Mouse (Mus musculus): ENCODE data around the gene Olfml1. TPM values are rescaled to one million over a fixed set of nuclear protein-coding genes. Genes with fewer than 3 reads are reported as not detected.

Gene Olfml1
- polyA plus RNA-seq, 1 experiment from 2014 or later: 7.3 TPM

DNA sequence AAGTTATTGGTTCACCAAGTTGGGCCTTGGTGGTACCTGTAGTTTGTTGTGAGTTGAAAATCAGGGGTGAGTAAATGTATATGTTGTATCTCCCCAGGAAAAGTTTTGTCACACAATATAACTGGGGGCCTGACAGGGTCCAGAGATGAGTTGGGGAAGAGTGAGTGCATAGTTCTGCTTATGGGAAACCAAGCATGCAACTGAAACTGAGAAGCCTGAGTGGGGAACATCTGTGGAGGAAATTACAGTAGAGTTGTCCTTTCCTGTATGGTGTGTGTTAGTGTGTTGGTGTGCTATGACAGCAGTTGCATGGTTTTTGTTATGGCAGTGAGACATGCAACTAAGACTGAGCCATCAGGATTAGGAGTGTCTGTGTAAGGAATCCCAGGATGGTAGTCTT is 61.1 kb downstream of the Olfml1 start:
- no peak overlapping the region for H3K9ac ChIP-seq (ENCODE audit: low read depth, low read length)
- TF ChIP-seq CTCF (IDR thresholded peaks at IDR 0.05; ENCODE audit: low read depth): no peak
- H3K4me2 ChIP-seq (replicated peaks; ENCODE audit: low read depth): no peak overlapping the region
- no peak for ATAC-seq
- H3K27ac ChIP-seq (ENCODE audit: low read depth, low read length): no peak overlapping the region
- no peaks in the 10 kb centered on the region for H3K36me3 ChIP-seq (ENCODE audit: control insufficient read depth, insufficient read depth)
- H3K9me3 ChIP-seq (ENCODE audit: control insufficient read depth): no peaks in the 10 kb centered on the region
- H3K27me3 ChIP-seq (replicated peaks; ENCODE audit: control insufficient read depth, insufficient read depth, low read length): no peaks in the 10 kb centered on the region
- no peak overlapping the region for H3K4me3 ChIP-seq (ENCODE audit: low read depth, low read length)
- no peaks in the 10 kb centered on the region for H3K4me1 ChIP-seq (replicated peaks; ENCODE audit: control insufficient read depth, insufficient read depth, low read length)

DNA sequence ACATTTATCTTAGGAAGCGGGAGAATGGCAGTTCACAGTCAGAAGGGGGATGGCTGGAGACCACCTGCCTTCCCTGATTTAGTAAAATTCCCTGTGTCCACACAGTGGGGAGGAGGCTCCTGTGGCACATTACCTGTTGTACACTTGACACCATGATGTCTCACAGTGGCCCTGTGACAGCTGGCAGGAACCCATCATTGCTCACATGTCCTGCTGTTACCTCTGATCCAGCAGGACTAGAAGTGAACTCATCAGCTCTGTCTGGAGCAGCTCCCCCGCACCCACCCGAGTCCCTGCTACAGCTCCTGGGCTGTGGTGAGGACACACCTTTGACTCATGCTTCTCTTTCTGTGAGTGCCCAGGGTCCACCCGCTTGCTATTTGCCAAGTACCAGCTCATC is 66.0 kb downstream of the Olfml1 start:
- Histone ChIP-seq H3K4me3 (ENCODE audit: low read depth, low read length) (no peak overlapping the region), H3K27ac (ENCODE audit: low read depth, low read length) (no peak overlapping the region), H3K36me3 (ENCODE audit: control insufficient read depth, insufficient read depth) (no peaks in the 10 kb centered on the region), H3K9ac (ENCODE audit: low read depth, low read length) (no peak overlapping the region), H3K4me2 (replicated peaks; ENCODE audit: low read depth) (no peak overlapping the region), H3K9me3 (ENCODE audit: control insufficient read depth) (no peaks in the 10 kb centered on the region), H3K27me3 (replicated peaks; ENCODE audit: control insufficient read depth, insufficient read depth, low read length) (no peaks in the 10 kb centered on the region), H3K4me1 (replicated peaks; ENCODE audit: control insufficient read depth, insufficient read depth, low read length) (no peaks in the 10 kb centered on the region)
- ATAC-seq: no peak
- 96% methylated on average over 4 of the region's 4 CpGs for WGBS
- no peak for TF ChIP-seq CTCF (IDR thresholded peaks at IDR 0.05; ENCODE audit: low read depth)

DNA sequence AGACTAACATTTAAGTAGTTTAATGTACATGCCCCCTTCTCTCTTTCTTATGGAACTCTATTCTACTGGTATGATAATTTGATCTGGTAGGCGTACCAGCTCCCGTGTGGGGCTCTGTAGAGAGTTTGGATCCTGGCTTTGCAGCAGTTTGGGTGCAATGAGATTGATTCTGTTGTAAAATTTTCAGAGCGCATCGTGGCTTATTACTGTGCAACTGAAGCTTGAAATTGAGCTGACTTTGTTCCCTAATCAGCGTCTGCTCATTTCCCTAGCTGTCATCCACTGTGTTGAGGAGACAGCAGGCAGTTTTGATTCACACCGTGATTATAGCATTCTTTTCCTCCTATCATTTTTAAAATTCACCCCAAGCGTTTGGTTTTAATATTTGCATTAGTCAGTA is 70.2 kb downstream of the Olfml1 start:
- no peak for TF ChIP-seq CTCF (IDR thresholded peaks at IDR 0.05; ENCODE audit: low read depth)
- no peak for ATAC-seq
- no peak overlapping the region for H3K4me2 ChIP-seq (replicated peaks; ENCODE audit: low read depth)
- no peaks in the 10 kb centered on the region for H3K27me3 ChIP-seq (replicated peaks; ENCODE audit: control insufficient read depth, insufficient read depth, low read length)
- no peak overlapping the region for H3K4me3 ChIP-seq (ENCODE audit: low read depth, low read length)
- WGBS: 87% methylated on average over 7 of the region's 7 CpGs
- H3K4me1 ChIP-seq (replicated peaks; ENCODE audit: control insufficient read depth, insufficient read depth, low read length): no peaks in the 10 kb centered on the region
- H3K27ac ChIP-seq (ENCODE audit: low read depth, low read length): no peak overlapping the region
- H3K9me3 ChIP-seq (ENCODE audit: control insufficient read depth): no peaks in the 10 kb centered on the region
- H3K9ac ChIP-seq (ENCODE audit: low read depth, low read length): no peak overlapping the region
- H3K36me3 ChIP-seq (ENCODE audit: control insufficient read depth, insufficient read depth): no peaks in the 10 kb centered on the region

- no peak for ATAC-seq
- Histone ChIP-seq H3K4me1 (replicated peaks; ENCODE audit: control insufficient read depth, insufficient read depth, low read length) (no peaks in the 10 kb centered on the region), H3K9ac (ENCODE audit: low read depth, low read length) (no peak overlapping the region), H3K36me3 (ENCODE audit: control insufficient read depth, insufficient read depth) (no peaks in the 10 kb centered on the region), H3K9me3 (ENCODE audit: control insufficient read depth) (no peaks in the 10 kb centered on the region), H3K4me3 (ENCODE audit: low read depth, low read length) (no peak overlapping the region), H3K4me2 (replicated peaks; ENCODE audit: low read depth) (no peak overlapping the region), H3K27ac (ENCODE audit: low read depth, low read length) (no peak overlapping the region), H3K27me3 (replicated peaks; ENCODE audit: control insufficient read depth, insufficient read depth, low read length) (no peaks in the 10 kb centered on the region)
- TF ChIP-seq CTCF (IDR thresholded peaks at IDR 0.05; ENCODE audit: low read depth): no peak
- WGBS: 85% methylated on average over 5 of the region's 5 CpGs
Observed at GRCm38 (mm10) chr7:107638026-107638425, 70.8 kb downstream of the Olfml1 start.

Other genes with a start within 250 kb of the Olfml1 start
- gene Syt9, start 196.7 kb upstream of the Olfml1 start, polyA plus RNA-seq (2015; fragmentation: Nextera tagmentation; extraction: Ambion mirVana): 1.6 and 1.9 TPM in 2 replicates
- 9.8 and 10.7 TPM in 2 replicates for gene Ppfibp2, start 27.8 kb downstream of the Olfml1 start, polyA plus RNA-seq (2015; fragmentation: Nextera tagmentation; extraction: Ambion mirVana)
- not detected in 2 replicates for gene 5330417H12Rik, start 57.7 kb downstream of the Olfml1 start, polyA plus RNA-seq (2015; fragmentation: Nextera tagmentation; extraction: Ambion mirVana)
- gene Cyb5r2, start 190.6 kb downstream of the Olfml1 start, polyA plus RNA-seq (2015; fragmentation: Nextera tagmentation; extraction: Ambion mirVana): 0.13 TPM in 1 of 2 replicates, not detected in the other
- gene Ovch2, start 233.8 kb downstream of the Olfml1 start, polyA plus RNA-seq (2015; fragmentation: Nextera tagmentation; extraction: Ambion mirVana): not detected in 2 replicates
- gene Olfr467, start 244.8 kb downstream of the Olfml1 start, polyA plus RNA-seq (2015; fragmentation: Nextera tagmentation; extraction: Ambion mirVana): not detected in 2 replicates

Data from intestine, postnatal 0 days (tissue).